Mouse (Mus musculus): ENCODE data around the gene Serping1. TPM values are rescaled to one million over a fixed set of nuclear protein-coding genes. Genes with fewer than 3 reads are reported as not detected.

Serping1 gene
- polyA plus RNA-seq, 1 experiment, result 0.15 TPM

- Histone ChIP-seq H3K36me3 (ENCODE audit: control insufficient read depth, insufficient read depth) (no peaks in the 10 kb centered on the region), H3K79me2 (ENCODE audit: control insufficient read depth, insufficient read depth) (no peaks in the 10 kb centered on the region), H3K79me3 (ENCODE audit: low read depth) (no peaks in the 10 kb centered on the region), H3K4me3 (ENCODE audit: insufficient read depth, poor library complexity, severe bottlenecking) (no peak overlapping the region), H3K27me3 (ENCODE audit: control insufficient read depth, insufficient read depth, insufficient read length) (no peaks in the 10 kb centered on the region), H3ac (ENCODE audit: control insufficient read depth, insufficient read length, low read depth) (no peak overlapping the region)
- TF ChIP-seq MAX (IDR thresholded peaks at IDR 0.05) (no peak), MYOG (IDR thresholded peaks at IDR 0.05; ENCODE audit: control insufficient read depth, extremely low read depth, insufficient read length) (no peak), CEBPB (IDR thresholded peaks at IDR 0.05; ENCODE audit: low read depth) (no peak), USF1 (IDR thresholded peaks at IDR 0.05; ENCODE audit: low read depth) (no peak), MYOD1 (IDR thresholded peaks at IDR 0.05; ENCODE audit: control insufficient read depth, insufficient read length, low read depth) (no peak), FOSL1 (IDR thresholded peaks at IDR 0.05; ENCODE audit: insufficient read depth, low read length, poor library complexity, severe bottlenecking) (no peak), CTCF (IDR thresholded peaks at IDR 0.05; ENCODE audit: control insufficient read depth, insufficient read depth, insufficient read length) (no peak)
Observed at GRCm38 (mm10) chr2:84762295-84762694, 12.9 kb downstream of the Serping1 start.

DNA sequence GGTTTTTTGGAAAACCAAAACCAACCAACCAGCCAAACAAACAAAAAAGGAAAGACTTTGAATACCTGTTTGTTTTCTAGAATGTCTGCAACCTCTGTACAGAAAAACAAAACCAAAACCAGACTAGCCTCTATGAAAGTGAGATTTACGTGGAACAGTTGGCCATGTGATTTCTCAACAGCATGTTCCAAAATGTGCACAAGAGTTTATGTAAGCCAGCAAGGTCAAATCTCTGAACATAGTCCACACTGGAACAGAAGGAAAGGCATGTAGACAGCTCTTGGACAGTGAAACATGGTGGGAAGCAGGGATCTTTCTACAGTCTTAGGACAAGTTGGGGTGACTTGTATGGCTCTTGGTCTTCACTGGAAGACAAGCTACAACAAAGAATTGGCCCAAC lies 13.4 kb downstream of the Serping1 start:
- no peaks in the 10 kb centered on the region for H3K79me3 ChIP-seq (ENCODE audit: low read depth)
- TF ChIP-seq CEBPB (IDR thresholded peaks at IDR 0.05; ENCODE audit: low read depth) (no peak), MAX (IDR thresholded peaks at IDR 0.05) (no peak), FOSL1 (IDR thresholded peaks at IDR 0.05; ENCODE audit: insufficient read depth, low read length, poor library complexity, severe bottlenecking) (no peak), MYOD1 (IDR thresholded peaks at IDR 0.05; ENCODE audit: control insufficient read depth, insufficient read length, low read depth) (no peak), MYOG (IDR thresholded peaks at IDR 0.05; ENCODE audit: control insufficient read depth, extremely low read depth, insufficient read length) (no peak), USF1 (IDR thresholded peaks at IDR 0.05; ENCODE audit: low read depth) (no peak), CTCF (IDR thresholded peaks at IDR 0.05; ENCODE audit: control insufficient read depth, insufficient read depth, insufficient read length) (no peak)
- H3K36me3 ChIP-seq (ENCODE audit: control insufficient read depth, insufficient read depth), result no peaks in the 10 kb centered on the region

DNA sequence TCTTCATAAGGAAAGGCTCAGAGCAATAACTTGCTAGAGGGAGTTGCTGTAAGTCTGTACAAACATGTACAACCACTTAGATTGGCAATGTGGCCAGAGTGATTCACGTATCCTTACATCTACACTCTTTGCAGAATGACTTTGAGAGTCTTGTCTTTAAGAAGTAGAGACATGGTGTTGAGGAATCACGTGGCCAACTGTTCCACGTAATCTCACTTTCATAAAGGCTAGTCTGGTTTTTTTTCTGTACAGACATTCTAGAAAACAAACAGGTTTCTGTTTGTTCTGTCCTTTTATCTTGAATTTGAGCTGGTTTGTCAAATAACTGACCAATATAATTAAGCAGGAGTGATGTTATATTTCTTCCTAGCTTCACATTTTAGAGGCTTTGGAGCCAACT lies 13.9 kb downstream of the Serping1 start:
- H3K79me3 ChIP-seq (ENCODE audit: low read depth), result no peaks in the 10 kb centered on the region
- no peaks in the 10 kb centered on the region for H3K27me3 ChIP-seq (ENCODE audit: control insufficient read depth, insufficient read depth, insufficient read length)
- no peaks in the 10 kb centered on the region for H3K79me2 ChIP-seq (ENCODE audit: control insufficient read depth, insufficient read depth)
- no peak overlapping the region for H3ac ChIP-seq (ENCODE audit: control insufficient read depth, insufficient read length, low read depth)
- no peak for TF ChIP-seq CEBPB (IDR thresholded peaks at IDR 0.05; ENCODE audit: low read depth)
- peak; percentile 44 for TF ChIP-seq USF1 (IDR thresholded peaks at IDR 0.05; ENCODE audit: low read depth)
- TF ChIP-seq CTCF (IDR thresholded peaks at IDR 0.05; ENCODE audit: control insufficient read depth, insufficient read depth, insufficient read length), result no peak
- no peak for TF ChIP-seq MYOG (IDR thresholded peaks at IDR 0.05; ENCODE audit: control insufficient read depth, extremely low read depth, insufficient read length)
- no peak for TF ChIP-seq MYOD1 (IDR thresholded peaks at IDR 0.05; ENCODE audit: control insufficient read depth, insufficient read length, low read depth)
- no peak overlapping the region for H3K4me3 ChIP-seq (ENCODE audit: insufficient read depth, poor library complexity, severe bottlenecking)
- no peaks in the 10 kb centered on the region for H3K36me3 ChIP-seq (ENCODE audit: control insufficient read depth, insufficient read depth)

More for the DNA sequence above, 13.4 kb downstream of the Serping1 start:
- no peak overlapping the region for H3K4me3 ChIP-seq (ENCODE audit: insufficient read depth, poor library complexity, severe bottlenecking)
- no peak overlapping the region for H3ac ChIP-seq (ENCODE audit: control insufficient read depth, insufficient read length, low read depth)
- no peaks in the 10 kb centered on the region for H3K79me2 ChIP-seq (ENCODE audit: control insufficient read depth, insufficient read depth)
- H3K27me3 ChIP-seq (ENCODE audit: control insufficient read depth, insufficient read depth, insufficient read length), result no peaks in the 10 kb centered on the region

DNA sequence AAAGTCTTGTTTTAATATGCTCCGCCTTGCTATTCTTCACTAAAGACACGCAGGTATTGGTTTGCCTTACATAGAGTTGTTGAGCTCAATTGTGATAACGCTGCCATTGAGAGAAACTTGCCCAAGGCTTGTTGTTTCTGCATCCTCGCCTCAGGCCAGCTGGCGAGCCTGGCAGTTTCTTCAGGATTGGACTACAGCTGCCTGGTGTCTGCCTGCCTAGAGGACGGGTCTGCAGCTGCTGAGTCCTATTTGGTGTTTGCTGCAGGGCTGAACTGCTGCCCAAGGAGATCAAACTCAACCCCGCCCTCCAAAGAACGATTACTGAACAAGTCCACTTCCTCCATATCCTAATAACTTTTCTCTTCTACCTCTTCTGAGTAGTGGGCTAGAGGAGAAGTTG lies 14.5 kb downstream of the Serping1 start:
- no peak overlapping the region for H3ac ChIP-seq (ENCODE audit: control insufficient read depth, insufficient read length, low read depth)
- no peaks in the 10 kb centered on the region for H3K36me3 ChIP-seq (ENCODE audit: control insufficient read depth, insufficient read depth)
- H3K79me2 ChIP-seq (ENCODE audit: control insufficient read depth, insufficient read depth), result no peaks in the 10 kb centered on the region
- no peak overlapping the region for H3K4me3 ChIP-seq (ENCODE audit: insufficient read depth, poor library complexity, severe bottlenecking)
- H3K27me3 ChIP-seq (ENCODE audit: control insufficient read depth, insufficient read depth, insufficient read length), result no peaks in the 10 kb centered on the region
- no peaks in the 10 kb centered on the region for H3K79me3 ChIP-seq (ENCODE audit: low read depth)
- TF ChIP-seq MYOD1 (IDR thresholded peaks at IDR 0.05; ENCODE audit: control insufficient read depth, insufficient read length, low read depth) (no peak), MAX (IDR thresholded peaks at IDR 0.05) (no peak), FOSL1 (IDR thresholded peaks at IDR 0.05; ENCODE audit: insufficient read depth, low read length, poor library complexity, severe bottlenecking) (no peak), CTCF (IDR thresholded peaks at IDR 0.05; ENCODE audit: control insufficient read depth, insufficient read depth, insufficient read length) (no peak), USF1 (IDR thresholded peaks at IDR 0.05; ENCODE audit: low read depth) (no peak), CEBPB (IDR thresholded peaks at IDR 0.05; ENCODE audit: low read depth) (no peak), MYOG (IDR thresholded peaks at IDR 0.05; ENCODE audit: control insufficient read depth, extremely low read depth, insufficient read length) (no peak)

DNA sequence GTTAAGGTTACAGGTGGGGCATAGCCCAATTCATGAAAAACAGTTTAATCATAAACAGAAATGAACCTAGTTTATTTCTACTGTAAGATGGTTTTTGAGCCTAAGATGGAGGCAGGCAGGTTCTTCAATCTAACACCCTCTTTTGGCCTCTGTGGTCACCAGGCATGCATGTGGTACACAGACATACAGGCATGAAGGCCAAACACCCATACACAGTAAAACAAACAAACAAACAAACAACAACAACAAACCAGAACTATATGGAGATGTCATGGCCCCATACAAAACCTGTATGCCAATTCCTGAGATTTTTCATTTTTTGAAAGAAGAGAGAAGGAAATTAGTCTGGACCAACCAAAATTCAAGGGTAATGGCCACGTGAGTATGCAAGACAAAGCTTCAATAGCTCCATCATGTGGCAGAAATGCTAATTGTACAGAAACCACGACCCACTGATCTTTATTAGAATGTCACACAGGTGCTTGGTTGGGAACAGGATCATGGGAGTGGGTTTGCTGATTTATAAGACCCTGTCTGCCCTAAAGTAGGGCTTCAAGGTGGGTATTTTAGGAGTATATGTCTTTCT lies 16.6 kb downstream of the Serping1 start:
- H3ac ChIP-seq (ENCODE audit: control insufficient read depth, insufficient read length, low read depth), result no peak overlapping the region
- no peaks in the 10 kb centered on the region for H3K27me3 ChIP-seq (ENCODE audit: control insufficient read depth, insufficient read depth, insufficient read length)
- TF ChIP-seq MAX (IDR thresholded peaks at IDR 0.05) (peak; percentile 59), CTCF (IDR thresholded peaks at IDR 0.05; ENCODE audit: control insufficient read depth, insufficient read depth, insufficient read length) (peak; percentile 61), USF1 (IDR thresholded peaks at IDR 0.05; ENCODE audit: low read depth) (peak; percentile 95), MYOD1 (IDR thresholded peaks at IDR 0.05; ENCODE audit: control insufficient read depth, insufficient read length, low read depth) (no peak), CEBPB (IDR thresholded peaks at IDR 0.05; ENCODE audit: low read depth) (no peak), MYOG (IDR thresholded peaks at IDR 0.05; ENCODE audit: control insufficient read depth, extremely low read depth, insufficient read length) (no peak), FOSL1 (IDR thresholded peaks at IDR 0.05; ENCODE audit: insufficient read depth, low read length, poor library complexity, severe bottlenecking) (no peak)
- no peaks in the 10 kb centered on the region for H3K36me3 ChIP-seq (ENCODE audit: control insufficient read depth, insufficient read depth)
- H3K79me2 ChIP-seq (ENCODE audit: control insufficient read depth, insufficient read depth), result no peaks in the 10 kb centered on the region
- no peaks in the 10 kb centered on the region for H3K79me3 ChIP-seq (ENCODE audit: low read depth)
- no peak overlapping the region for H3K4me3 ChIP-seq (ENCODE audit: insufficient read depth, poor library complexity, severe bottlenecking)
